Mouse (Mus musculus) CH12.LX (cell line): ENCODE measurements around the gene Tmem150c. TPM values are rescaled to one million over a fixed set of nuclear protein-coding genes. Genes with fewer than 3 reads are reported as not detected.

Source experiments
- DNase-seq: peaks from one replicate; pipeline ENCODE4 v3.0.0-alpha.2; 2013; ENCODE audit errors: extremely low read depth
- H3K27ac ChIP-seq: 2 replicates; pipeline ENCODE4 v1.5.1; 2012; ENCODE audit warnings: low read depth, mild to moderate bottlenecking, control low read depth, moderate library complexity; ENCODE audit not compliant: insufficient read depth
- H3K27me3 ChIP-seq: replicated peaks from 2 replicates; pipeline ENCODE3; 2012; ENCODE audit warnings: inconsistent platforms
- H3K36me3 ChIP-seq, 2 experiments: replicated peaks in 1 of 2; 2 replicates each; pipeline versions ENCODE3 to v1.6.1; 2012; ENCODE audit warnings: inconsistent platforms in 1 of 2, low read length in 1 of 2, mild to moderate bottlenecking in 1 of 2, mixed read lengths in 1 of 2, moderate library complexity in 1 of 2; ENCODE audit not compliant: control insufficient read depth in 1 of 2, insufficient read depth in 1 of 2
- H3K4me1 ChIP-seq, 2 experiments: 2 replicates each; pipeline ENCODE4 v1.6.1; 2012; ENCODE audit warnings: inconsistent platforms in 1 of 2, moderate library complexity in 1 of 2; ENCODE audit not compliant: insufficient read depth in 2 of 2, control insufficient read depth in 1 of 2
- H3K4me2 ChIP-seq: 2 replicates; pipeline ENCODE4 v1.6.1; 2012; ENCODE audit warnings: low read depth, mild to moderate bottlenecking, control low read depth; ENCODE audit not compliant: poor library complexity, insufficient read depth, severe bottlenecking
- H3K4me3 ChIP-seq, 3 experiments: fragments of 150-350 bp in 1 of 3; sonication (generic) in 1 of 3; replicated peaks in 1 of 3; 2 replicates each; pipeline versions ENCODE3 to v1.5.1; 2011 to 2012; ENCODE audit warnings: low read depth in 2 of 3, low read length in 2 of 3, mild to moderate bottlenecking in 2 of 3, moderate library complexity in 2 of 3, control low read depth in 1 of 3, improper control_type of control experiment in 1 of 3, inconsistent platforms in 1 of 3, mixed read lengths in 1 of 3; ENCODE audit not compliant: poor library complexity in 1 of 3
- H3K79me2 ChIP-seq: replicated peaks from 2 replicates; pipeline ENCODE4 v1.6.1; 2012; ENCODE audit warnings: mild to moderate bottlenecking, moderate library complexity; ENCODE audit not compliant: control insufficient read depth, poor library complexity, insufficient read depth, severe bottlenecking; ENCODE audit errors: extremely low read depth
- H3K9ac ChIP-seq: 2 replicates; pipeline ENCODE4 v1.6.1; 2012; ENCODE audit warnings: low read depth, mild to moderate bottlenecking, control low read depth, moderate library complexity; ENCODE audit not compliant: insufficient read depth
- H3K9me3 ChIP-seq: replicated peaks from 2 replicates; pipeline ENCODE3; 2012; ENCODE audit warnings: low read length, inconsistent platforms, mixed read lengths
- CHD2 ChIP-seq: IDR thresholded peaks from 2 replicates; pipeline ENCODE4 v1.6.1; 2011; ENCODE audit warnings: low read length, improper control_type of control experiment
- E2F4 ChIP-seq: IDR thresholded peaks from 2 replicates; pipeline ENCODE4 v1.6.1; 2011; ENCODE audit warnings: low read depth, low read length, improper control_type of control experiment; ENCODE audit not compliant: insufficient replicate concordance
- EP300 ChIP-seq: IDR thresholded peaks from 2 replicates; pipeline ENCODE4 v1.6.1; 2011; ENCODE audit warnings: low read length, improper control_type of control experiment
- GABPA ChIP-seq: IDR thresholded peaks from 2 replicates; pipeline ENCODE4 v1.6.1; 2012; ENCODE audit warnings: low read depth, low read length, improper control_type of control experiment, inconsistent platforms; ENCODE audit not compliant: insufficient replicate concordance
- JUND ChIP-seq: conservative IDR thresholded peaks from 2 replicates; pipeline ENCODE4 v1.6.1; 2011; ENCODE audit warnings: low read depth, low read length, improper control_type of control experiment
- KAT2A ChIP-seq: IDR thresholded peaks from 2 replicates; pipeline ENCODE4 v1.6.1; 2012; ENCODE audit warnings: low read length, improper control_type of control experiment, inconsistent platforms; ENCODE audit not compliant: insufficient replicate concordance
- MAX ChIP-seq: IDR thresholded peaks from 2 replicates; pipeline ENCODE4 v1.6.1; 2011; ENCODE audit warnings: low read length, improper control_type of control experiment
- MAZ ChIP-seq: IDR thresholded peaks from 2 replicates; pipeline ENCODE4 v1.6.1; 2012; ENCODE audit warnings: low read depth, mild to moderate bottlenecking, inconsistent platforms, low read length, improper control_type of control experiment, moderate library complexity
- NELFE ChIP-seq: IDR thresholded peaks from 2 replicates; pipeline ENCODE4 v1.6.1; 2011; ENCODE audit warnings: low read depth, low read length, improper control_type of control experiment
- NRF1 ChIP-seq: IDR thresholded peaks from 2 replicates; pipeline ENCODE4 v1.6.1; 2014; ENCODE audit warnings: low read depth, mild to moderate bottlenecking, inconsistent platforms, low read length, improper control_type of control experiment, moderate library complexity
- POLR2AphosphoS2 ChIP-seq: IDR thresholded peaks from 2 replicates; pipeline ENCODE4 v1.6.1; 2011; ENCODE audit warnings: low read depth, low read length, improper control_type of control experiment
- SIN3A ChIP-seq: IDR thresholded peaks from 2 replicates; pipeline ENCODE4 v1.6.1; 2012; ENCODE audit warnings: low read length, improper control_type of control experiment, inconsistent platforms
- TCF12 ChIP-seq: IDR thresholded peaks from 2 replicates; pipeline ENCODE4 v1.6.1; 2014; ENCODE audit warnings: low read depth, mild to moderate bottlenecking, inconsistent platforms, low read length, improper control_type of control experiment
- UBTF ChIP-seq: IDR thresholded peaks from 2 replicates; pipeline ENCODE4 v1.6.1; 2012; ENCODE audit warnings: low read depth, mild to moderate bottlenecking, inconsistent platforms, low read length, improper control_type of control experiment, moderate library complexity
- ZMIZ1 ChIP-seq: IDR thresholded peaks from 2 replicates; pipeline ENCODE4 v1.6.1; 2012; ENCODE audit warnings: low read depth, mild to moderate bottlenecking, inconsistent platforms, low read length, improper control_type of control experiment
- ZNF384 ChIP-seq: IDR thresholded peaks from 2 replicates; pipeline ENCODE4 v1.6.1; 2012; ENCODE audit warnings: low read depth, low read length, improper control_type of control experiment, inconsistent platforms
- dilution Hi-C: fragments of 300-500 bp; cut with MboI; formaldehyde crosslinking; loops from 2 replicates; pipeline ENCODE4 v1.14.3; 2020; ENCODE audit warnings: low sequenced_read_pairs; ENCODE audit not compliant: extremely low pct_unique_long_range_greater_than_20kb, extremely low pct_ligation_motif_present
- in situ Hi-C: fragments of 300-500 bp; cut with MboI; formaldehyde crosslinking; loops from 3 replicates; pipeline ENCODE4 v1.14.3; 2019; ENCODE audit warnings: low sequenced_read_pairs, low pct_ligation_motif_present, low pct_unique_long_range_greater_than_20kb, mixed read lengths
- polyA plus RNA-seq: library from polyadenylated mRNA; unstranded; fragments of >175 nt; gene quantifications from 2 replicates; pipeline ENCODE4 v1.2.1, GENCODE M21; 2012; ENCODE audit warnings: low read depth; ENCODE audit not compliant: insufficient read length
- total RNA-seq, 2 experiments: library from RNA; depleted of rRNA; stranded (reverse); fragments of 300-350 nt in 1 of 2; fragments of >200 nt in 1 of 2; gene quantifications; 2 replicates each; pipeline ENCODE4 v1.2.3; 2012 to 2014

Gene Tmem150c
- total and polyA plus RNA-seq, 3 experiments = not detected

DNA sequence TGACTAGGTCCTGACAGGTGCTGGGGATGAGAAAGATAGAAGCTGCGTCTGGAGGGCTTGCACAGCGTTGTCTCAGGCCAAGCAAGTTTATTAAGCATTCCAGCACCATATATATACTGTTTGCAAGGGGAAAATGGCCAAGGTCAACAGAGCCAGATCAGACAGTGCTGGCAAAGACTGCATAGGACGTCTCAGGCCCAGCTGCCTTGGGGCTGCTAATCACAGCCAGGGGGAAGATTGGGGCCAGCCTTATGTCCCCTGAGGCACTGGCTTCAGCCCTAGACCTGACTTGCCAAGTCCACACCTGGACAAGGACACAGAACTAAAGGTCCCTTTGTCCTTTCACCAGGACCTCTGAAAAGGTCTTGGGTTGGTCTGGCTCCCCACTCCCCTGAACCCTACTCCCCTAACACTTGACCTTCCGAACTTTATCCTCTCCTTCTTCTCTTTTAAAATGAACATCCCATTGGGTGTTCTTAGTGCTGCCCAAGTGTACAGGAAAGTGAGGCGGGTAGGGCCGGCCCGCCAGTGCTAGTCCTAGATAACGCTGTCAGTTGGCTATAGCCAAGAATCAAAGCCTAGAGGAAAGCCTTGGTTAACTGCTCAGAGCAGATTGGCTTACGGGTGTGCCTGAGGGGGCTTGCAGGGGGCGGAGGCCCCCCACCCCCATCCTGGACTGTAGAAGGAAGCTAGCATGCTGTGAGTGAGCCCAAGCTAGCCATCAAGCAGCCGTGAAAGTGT, 104.6 kb downstream of the Tmem150c start:
- Histone ChIP-seq H3K27me3 (no peaks in the 10 kb centered on the region), H3K79me2 (peaks cover 10% of the 10 kb centered on the region; the same call in 1 of the 2 replicates), H3K36me3 (peaks cover 7 to 68% of the 10 kb centered on the region in 2 experiments), H3K27ac (no peak overlapping the region), H3K4me2 (no peak overlapping the region), H3K9me3 (no peaks in the 10 kb centered on the region), H3K4me3 (no peak overlapping the region), H3K4me1 (peaks cover 0 to 18% of the 10 kb centered on the region in 2 experiments; a peak in 2 of 4 replicates), H3K9ac (no peak overlapping the region)
- in situ Hi-C loops (no loop called here), dilution Hi-C loops (no loop called here)
- no peak for TF ChIP-seq SIN3A
- TF ChIP-seq ZNF384 = no peak
- no peak for TF ChIP-seq KAT2A
- no peak for TF ChIP-seq E2F4
- TF ChIP-seq EP300 = no peak
- TF ChIP-seq UBTF = no peak
- no peak for TF ChIP-seq TCF12
- no peak for TF ChIP-seq NELFE
- no peak for TF ChIP-seq CHD2
- no peak for TF ChIP-seq MAZ
- TF ChIP-seq NRF1 = no peak
- no peak for TF ChIP-seq ZMIZ1
- no peak for TF ChIP-seq MAX
- DNase-seq = no peak

- TF ChIP-seq GABPA (no peak), JUND (no peak), POLR2AphosphoS2 (no peak)
- in situ Hi-C loops = no loop called here
- peaks cover 0 to 20% of the 10 kb centered on the region in 2 experiments; a peak in 2 of 4 replicates for H3K4me1 ChIP-seq
- H3K27me3 ChIP-seq = no peaks in the 10 kb centered on the region
- dilution Hi-C loops = no loop called here
- H3K4me2 ChIP-seq = no peak overlapping the region
- DNase-seq = no peak
- peaks cover 0 to 64% of the 10 kb centered on the region in 2 experiments for H3K36me3 ChIP-seq
- no peak overlapping the region for H3K4me3 ChIP-seq
- H3K79me2 ChIP-seq = peaks cover 12% of the 10 kb centered on the region; the same call in 1 of the 2 replicates
- no peak overlapping the region for H3K9ac ChIP-seq
- H3K27ac ChIP-seq = no peak overlapping the region
- no peaks in the 10 kb centered on the region for H3K9me3 ChIP-seq
Measured at GRCm38 (mm10) chr5:100052728-100053127, 106.9 kb downstream of the Tmem150c start.
